ENCODE assay signal across 8 mouse cellular contexts in genomic region chr6:47787941-47788736, GRCm38 (mm10). TPM values are rescaled to one million over a fixed set of nuclear protein-coding genes. Genes with fewer than 3 reads are reported as not detected.
DNase-seq lines count a peak whose midpoint lies in the region; ATAC-seq and TF ChIP-seq lines count a peak whose summit lies in the region.

No protein-coding gene starts in this region.

- H3K36me3 ChIP-seq in hindbrain, postnatal 0 days (ENCODE audit: insufficient read depth, low read length), result no peaks in the 10 kb centered on the region
- H3K36me3 ChIP-seq in macrophage (ENCODE audit: inconsistent target), result no peaks in the 10 kb centered on the region

- no peaks in the 10 kb centered on the region for H3K79me2 ChIP-seq in macrophage (ENCODE audit: inconsistent target)

- peak; percentile 90 for DNase-seq in ZHBTc4 (ENCODE audit: low read depth, low spot score)
- peak; percentile 88 for DNase-seq in gastrocnemius, adult 2 months
- DNase-seq in hindbrain, postnatal 0 days (ENCODE audit: low spot score), result peak; percentile 94
- DNase-seq in left cerebral cortex, adult 2 months (ENCODE audit: extremely low spot score in 1 of 2, low spot score in 2 of 2), result peak; percentile 76 to 79
- DNase-seq in retina, postnatal 7 days (ENCODE audit: low read depth, low spot score), result peak; percentile 85
- DNase-seq in urinary bladder, adult 18-20 months (ENCODE audit: low spot score in 2 of 2), result peak; percentile 61 to 73

- WGBS in hindbrain, postnatal 0 days, result under 1% methylated on average over 18 of the region's 18 CpGs
- WGBS in macrophage (ENCODE audit: missing documents), result 2% methylated on average over 17 of the region's 18 CpGs

- H3K9me3 ChIP-seq in hindbrain, postnatal 0 days (ENCODE audit: low read length), result no peaks in the 10 kb centered on the region

- TF ChIP-seq CTCF in gastrocnemius, adult 2 months (IDR thresholded peaks at IDR 0.05), result no peak
- TF ChIP-seq CTCF in hindbrain, postnatal 0 days (IDR thresholded peaks at IDR 0.05; ENCODE audit: low read depth), result peak; percentile 45
- TF ChIP-seq CTCF in left cerebral cortex, adult 2 months (IDR thresholded peaks at IDR 0.05), result peak; percentile 15

- ATAC-seq in common myeloid progenitor, adult 5-6 weeks (replicated peaks; ENCODE audit: low read depth, poor library complexity, severe bottlenecking), result peak; percentile 88
- peak; percentile 95 for ATAC-seq in hindbrain, postnatal 0 days

- peak overlapping the region; percentile 74 for H3K9ac ChIP-seq in hindbrain, postnatal 0 days (replicated peaks; ENCODE audit: low read length)

- intact Hi-C loops in gastrocnemius, adult 2 months (cut with DNase I), result no loop called here
- intact Hi-C loops in left cerebral cortex, adult 2 months (cut with DNase I), result no loop called here

- H3K27ac ChIP-seq in gastrocnemius, adult 2 months, result peak overlapping the region; percentile 98
- H3K27ac ChIP-seq in hindbrain, postnatal 0 days, result peak overlapping the region; percentile 94
- peak overlapping the region; percentile 99 for H3K27ac ChIP-seq in left cerebral cortex, adult 2 months
- peak overlapping the region; percentile 87 for H3K27ac ChIP-seq in macrophage

- peaks cover 5% of the 10 kb centered on the region; the same call in 1 of the 2 replicates for H3K4me1 ChIP-seq in hindbrain, postnatal 0 days (ENCODE audit: insufficient read depth, low read length)

- H3K4me2 ChIP-seq in hindbrain, postnatal 0 days (ENCODE audit: low read depth, low read length), result peak overlapping the region; percentile 64

- peak overlapping the region; percentile 78 for H3K4me3 ChIP-seq in gastrocnemius, adult 2 months
- H3K4me3 ChIP-seq in hindbrain, postnatal 0 days (ENCODE audit: low read length), result peak overlapping the region; percentile 48
- H3K4me3 ChIP-seq in left cerebral cortex, adult 2 months, result peak overlapping the region; percentile 66
- peak overlapping the region; percentile 27 for H3K4me3 ChIP-seq in macrophage (ENCODE audit: inconsistent target)

- H3K27me3 ChIP-seq in hindbrain, postnatal 0 days (ENCODE audit: insufficient read depth, low read length), result no peaks in the 10 kb centered on the region

RNA-seq across cellular contexts. Expression of gene Pdia4, which starts 25.1 kb away (rescaled TPM):
- 206 and 214 TPM in 2 replicates for total RNA-seq in common myeloid progenitor, adult 5-6 weeks (2017)
- 10 to 100 TPM; 11.2 to 18.9 TPM for total RNA-seq in gastrocnemius, adult 2 months (2021)
- total RNA-seq in hindbrain, postnatal 0 days (2014; rRNA removed), result 75.0 and 100 TPM in 2 replicates
- polyA plus RNA-seq in hindbrain, postnatal 0 days (2015; fragmentation: Nextera tagmentation; extraction: Ambion mirVana), result 90.0 and 93.4 TPM in 2 replicates
- total RNA-seq in left cerebral cortex, adult 2 months (2021), result 10 to 100 TPM; 54.7 to 58.1 TPM
- 10 to 100 TPM in 14 of 26 experiments, 1 to 10 TPM in 12; 4.3 to 42.7 (median 11.1) TPM for total RNA-seq in macrophage (2018; cell fraction: chromatin; rRNA removed)
- 100 to 1,000 TPM in 8 of 26 experiments, 10 to 100 TPM in 18; 59.6 to 124 (median 94.5) TPM for total RNA-seq in macrophage (2018; cell fraction: cytosol; rRNA removed)
- total RNA-seq in macrophage (2018; cell fraction: nucleus; rRNA removed), result 100 to 1,000 TPM in 11 of 26 experiments, 10 to 100 TPM in 15; 24.1 to 171 (median 93.7) TPM
- polyA plus RNA-seq in macrophage (2018), result 86.7 to 134 TPM (median 112 TPM) in 3 replicates

RNA-seq across cellular contexts. Expression of gene Zfp786, which starts 42.5 kb away (rescaled TPM):
- total RNA-seq in common myeloid progenitor, adult 5-6 weeks (2017), result 2.2 and 3.2 TPM in 2 replicates
- total RNA-seq in gastrocnemius, adult 2 months (2021), result 1 to 10 TPM in 1 of 2 experiments, under 1 TPM in 1; 0.42 to 1.2 TPM
- 16.6 and 17.7 TPM in 2 replicates for total RNA-seq in hindbrain, postnatal 0 days (2014; rRNA removed)
- 6.3 and 6.6 TPM in 2 replicates for polyA plus RNA-seq in hindbrain, postnatal 0 days (2015; fragmentation: Nextera tagmentation; extraction: Ambion mirVana)
- total RNA-seq in left cerebral cortex, adult 2 months (2021), result 1 to 10 TPM; 5.4 to 6.1 TPM
- 1 to 10 TPM in 2 of 26 experiments, under 1 TPM in 10, not detected in 14; 0.22 to 2.0 (median 0.58) TPM for total RNA-seq in macrophage (2018; cell fraction: chromatin; rRNA removed)
- under 1 TPM in 16 of 26 experiments, not detected in 10; 0.03 to 0.24 (median 0.10) TPM for total RNA-seq in macrophage (2018; cell fraction: cytosol; rRNA removed)
- 1 to 10 TPM in 1 of 26 experiments, under 1 TPM in 6, not detected in 19; 0.18 to 1.9 (median 0.40) TPM for total RNA-seq in macrophage (2018; cell fraction: nucleus; rRNA removed)
- 0.09 to 0.28 TPM in 2 of 3 replicates, not detected in the other for polyA plus RNA-seq in macrophage (2018)

RNA-seq across cellular contexts. Expression of gene Zfp398, which starts 47.3 kb away (rescaled TPM):
- 21.2 and 21.8 TPM in 2 replicates for total RNA-seq in common myeloid progenitor, adult 5-6 weeks (2017)
- 1 to 10 TPM; 5.7 to 6.5 TPM for total RNA-seq in gastrocnemius, adult 2 months (2021)
- 24.2 and 25.1 TPM in 2 replicates for total RNA-seq in hindbrain, postnatal 0 days (2014; rRNA removed)
- 12.6 and 13.0 TPM in 2 replicates for polyA plus RNA-seq in hindbrain, postnatal 0 days (2015; fragmentation: Nextera tagmentation; extraction: Ambion mirVana)
- total RNA-seq in left cerebral cortex, adult 2 months (2021), result 10 to 100 TPM; 22.1 to 24.0 TPM
- 10 to 100 TPM in 21 of 26 experiments, 1 to 10 TPM in 5; 4.7 to 66.4 (median 22.5) TPM for total RNA-seq in macrophage (2018; cell fraction: chromatin; rRNA removed)
- 1 to 10 TPM in 24 of 26 experiments, under 1 TPM in 2; 0.91 to 8.0 (median 4.6) TPM for total RNA-seq in macrophage (2018; cell fraction: cytosol; rRNA removed)
- total RNA-seq in macrophage (2018; cell fraction: nucleus; rRNA removed), result 10 to 100 TPM in 17 of 26 experiments, 1 to 10 TPM in 9; 2.4 to 48.1 (median 12.6) TPM
- 3.7 to 4.5 TPM (median 4.4 TPM) in 3 replicates for polyA plus RNA-seq in macrophage (2018)

Comparison
In these comparisons a context has a peak if more than half of its experiments do, and no peak if none do; other contexts are left out.
1. Peak in every context shown above with its lines: DNase-seq, ATAC-seq, H3K4me3 ChIP-seq and H3K27ac ChIP-seq.
2. H3K4me3 ChIP-seq: peak in every context shown above with its lines; median percentile 78 in gastrocnemius, adult 2 months; 66 in left cerebral cortex, adult 2 months; 48 in hindbrain, postnatal 0 days; 27 in macrophage.